Mouse (Mus musculus): Measurements from ENCODE around the gene Dock9.
"Not testable (repeated sequence)": the region's sequence is repeated elsewhere in the genome, so short reads cannot be mapped to it uniquely, and the experiment has no call there.

Gene Dock9

DNA sequence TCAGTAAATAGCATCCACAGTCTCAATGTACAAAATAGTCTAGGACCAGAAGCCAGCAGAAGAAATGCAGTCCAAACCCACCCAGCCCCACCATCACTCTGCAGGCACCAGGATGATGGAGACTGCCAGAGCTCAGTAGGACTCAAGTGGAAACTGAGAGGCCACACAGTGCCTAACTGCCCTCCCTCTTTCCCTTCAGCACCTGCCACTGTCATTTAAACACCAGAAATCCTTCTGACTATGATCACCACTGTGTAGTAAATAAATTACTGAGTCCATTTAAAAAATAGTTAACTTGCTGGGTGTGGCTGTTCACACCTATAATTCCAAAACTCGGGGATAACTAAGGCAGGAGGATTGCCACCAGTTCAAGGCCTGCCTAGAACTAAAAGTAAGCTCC is 97.6 kb downstream of the Dock9 start:
- no peak for DNase-seq (ENCODE audit: low spot score in 2 of 2)

DNA sequence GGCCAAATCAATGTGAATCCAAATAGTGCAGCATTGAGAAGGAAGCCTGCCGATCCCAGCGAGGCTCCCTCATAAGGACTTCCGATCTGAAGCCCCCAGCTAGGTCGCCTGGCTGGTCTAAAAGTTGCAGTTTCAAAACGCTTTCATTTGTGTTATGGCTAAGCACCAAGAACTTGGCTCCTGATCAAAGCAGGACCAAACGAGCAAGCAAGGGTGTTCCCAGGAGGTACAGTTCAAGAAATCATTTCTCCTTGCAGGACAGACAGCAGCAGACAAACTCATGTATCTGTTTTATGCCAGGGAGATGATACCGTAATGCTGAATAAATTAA is 99.1 kb downstream of the Dock9 start:
- DNase-seq (ENCODE audit: low spot score in 2 of 2): no peak

DNA sequence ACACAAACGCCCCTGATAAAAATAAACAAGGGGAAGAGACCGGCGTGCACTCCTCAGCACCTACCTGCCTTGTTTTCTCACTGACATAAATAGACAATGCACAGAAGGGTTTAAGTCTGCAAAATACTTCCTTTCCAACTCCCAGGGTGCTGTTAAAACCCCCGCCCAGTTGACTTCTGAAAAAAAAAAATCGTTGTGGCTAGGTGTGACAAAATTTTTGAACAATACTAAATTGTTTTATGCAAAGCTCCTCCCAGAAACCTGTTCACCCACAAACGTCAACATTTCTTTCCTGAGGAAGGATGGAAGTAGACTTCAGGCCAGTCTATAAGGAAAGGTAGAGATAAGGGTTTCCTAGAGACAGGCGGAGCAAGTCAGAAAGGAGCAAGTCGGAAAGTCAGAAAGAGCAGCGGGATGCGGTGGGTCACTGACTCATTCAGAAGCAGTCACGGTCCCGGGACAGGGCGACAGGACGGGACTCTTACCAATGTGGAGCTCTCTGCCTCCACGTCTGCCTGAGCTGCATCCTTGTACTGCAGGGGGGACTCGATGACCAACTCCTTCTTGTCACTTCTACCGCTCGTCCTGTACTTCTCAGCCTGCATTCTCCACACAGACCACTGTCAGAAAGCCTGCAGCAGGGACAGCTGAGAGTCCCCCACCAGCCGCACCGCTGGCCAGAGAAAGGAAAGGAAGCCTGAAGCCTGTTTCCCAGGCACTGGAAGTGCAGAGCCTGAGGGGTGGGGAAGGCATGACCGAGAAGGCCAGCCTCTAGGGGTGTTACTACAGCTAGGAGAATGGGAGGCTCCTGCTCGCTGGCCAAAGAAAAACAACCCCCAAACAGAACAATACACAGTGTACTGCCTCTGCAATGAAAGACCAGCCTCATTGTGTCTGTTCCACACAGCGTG is 99.7 kb downstream of the Dock9 start:
- DNase-seq (ENCODE audit: low spot score in 2 of 2): no peak

DNA sequence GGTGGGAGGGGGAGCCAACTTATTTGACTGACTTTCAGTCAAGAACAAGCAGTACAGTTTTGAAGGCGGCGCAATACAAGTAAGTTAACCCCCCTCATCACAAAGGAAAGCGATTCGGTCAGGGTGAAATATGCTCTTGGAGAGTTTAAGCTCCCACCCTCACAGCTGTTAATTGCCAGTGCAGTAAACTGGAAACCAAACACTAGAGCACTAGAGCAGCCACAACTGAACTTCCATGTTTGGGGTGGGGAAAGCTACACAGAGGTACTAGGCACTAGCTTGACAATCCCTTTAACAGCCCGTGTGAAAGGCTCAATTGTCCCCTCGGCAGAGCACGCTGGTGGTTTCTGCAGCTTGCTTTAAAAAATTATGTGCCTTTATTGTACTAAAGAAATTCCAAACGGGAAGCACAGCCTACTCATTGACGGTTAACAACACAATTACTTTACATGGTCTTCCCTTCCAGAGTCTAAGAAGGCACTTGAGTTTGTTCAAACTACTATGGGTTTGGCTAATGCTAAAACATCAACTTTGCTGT is 100.4 kb downstream of the Dock9 start:
- DNase-seq (ENCODE audit: low spot score in 2 of 2): no peak

DNA sequence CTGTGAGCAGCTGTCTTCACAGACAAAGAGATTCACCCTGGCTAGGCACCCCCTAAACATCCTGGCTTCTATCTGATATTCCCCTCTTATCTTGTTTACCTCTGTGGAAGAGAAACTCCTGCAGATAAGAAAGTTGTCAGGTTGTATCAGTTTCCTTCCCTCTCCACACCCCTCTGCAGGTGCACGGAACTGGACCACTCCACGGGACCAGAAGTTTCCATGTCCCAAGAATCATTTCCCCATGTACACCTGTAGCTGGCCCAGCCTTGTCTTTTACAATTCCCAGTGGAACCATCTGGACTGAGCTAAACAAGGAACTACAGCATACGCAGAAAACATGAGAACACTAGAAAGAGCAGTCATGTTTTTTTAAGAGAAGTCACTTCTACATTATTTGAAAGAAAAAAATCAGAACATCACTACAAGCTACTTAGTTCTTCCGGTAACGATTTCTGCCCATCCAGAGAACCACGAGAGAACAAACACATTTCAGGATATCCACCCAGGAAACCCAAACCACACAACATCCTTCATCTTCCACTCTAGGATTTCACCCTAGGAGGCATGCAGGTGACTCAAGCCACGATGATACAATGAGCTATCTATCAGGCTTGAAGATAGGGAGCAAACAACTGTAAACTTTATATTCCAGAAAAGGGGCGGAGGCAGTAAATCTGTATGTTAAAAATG is 101.1 kb downstream of the Dock9 start:
- DNase-seq (ENCODE audit: low spot score in 2 of 2): no peak

DNA sequence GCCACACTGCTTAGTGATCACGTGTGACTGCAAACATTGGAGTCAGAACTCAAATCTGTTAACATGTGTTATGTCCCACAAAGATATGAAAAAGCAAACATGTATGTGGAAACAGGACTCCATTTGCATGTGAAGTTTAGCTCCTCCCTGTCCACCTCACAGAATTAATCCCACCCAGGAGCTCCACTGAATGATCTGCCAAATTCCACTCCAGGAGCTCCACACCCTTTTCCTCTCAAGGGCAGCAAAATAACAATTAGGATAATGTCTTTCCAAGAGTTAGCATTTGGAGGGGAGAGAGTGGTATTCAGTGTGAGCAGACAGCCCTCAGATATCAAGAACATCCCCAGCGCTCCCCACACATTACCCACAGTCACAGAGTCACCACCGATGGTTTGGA is 102.9 kb downstream of the Dock9 start:
- DNase-seq (ENCODE audit: low spot score in 2 of 2): no peak

DNA sequence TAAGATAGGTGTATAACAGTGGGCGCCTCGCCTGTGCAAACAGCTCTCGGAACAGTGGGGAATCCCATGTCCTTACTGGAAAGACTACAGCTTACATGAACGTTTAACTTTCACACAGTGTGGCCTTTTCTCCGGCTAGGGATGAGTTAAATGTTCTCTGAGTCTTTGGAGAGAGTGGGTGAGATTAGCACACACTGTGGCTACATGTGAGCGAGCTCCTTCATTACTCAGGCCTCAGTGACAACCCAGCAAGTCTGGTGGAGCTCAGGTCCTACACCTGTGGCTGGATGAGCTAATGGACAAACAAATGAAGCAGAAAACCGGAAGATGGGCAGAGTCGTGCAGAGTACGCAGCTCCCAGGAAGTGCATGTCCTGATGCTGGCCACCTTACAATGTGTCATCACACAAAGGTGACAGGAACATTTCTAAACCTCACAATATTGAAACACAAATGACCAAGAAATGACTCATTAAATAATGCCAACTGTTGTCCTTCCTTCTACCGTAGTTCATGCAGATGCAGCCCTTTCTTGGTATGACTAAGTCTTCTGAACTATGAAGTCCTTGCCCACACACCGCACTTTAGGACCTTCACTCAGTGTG is 103.5 kb downstream of the Dock9 start:
- no peak for DNase-seq (ENCODE audit: low spot score in 2 of 2)

DNA sequence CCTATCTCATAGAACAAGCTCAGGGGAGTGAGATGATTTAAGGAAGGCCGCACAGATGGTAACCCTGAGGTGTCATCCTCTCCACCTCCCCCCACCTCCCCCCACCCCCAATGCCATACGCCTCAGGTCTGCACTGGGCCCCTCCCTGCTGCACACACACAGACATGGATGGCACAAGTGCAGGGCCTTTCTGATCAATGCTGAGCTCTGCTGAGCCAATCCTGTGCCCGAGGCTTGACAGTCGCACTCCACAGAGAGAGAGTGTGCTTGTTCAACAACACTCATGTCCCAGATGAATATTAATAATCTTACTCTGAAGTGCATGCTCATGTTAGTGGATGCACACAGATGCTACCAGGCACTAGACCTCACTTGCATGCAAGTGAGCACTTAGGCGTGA is 108.0 kb downstream of the Dock9 start:
- DNase-seq (ENCODE audit: low spot score in 2 of 2): not testable (repeated sequence)

DNA sequence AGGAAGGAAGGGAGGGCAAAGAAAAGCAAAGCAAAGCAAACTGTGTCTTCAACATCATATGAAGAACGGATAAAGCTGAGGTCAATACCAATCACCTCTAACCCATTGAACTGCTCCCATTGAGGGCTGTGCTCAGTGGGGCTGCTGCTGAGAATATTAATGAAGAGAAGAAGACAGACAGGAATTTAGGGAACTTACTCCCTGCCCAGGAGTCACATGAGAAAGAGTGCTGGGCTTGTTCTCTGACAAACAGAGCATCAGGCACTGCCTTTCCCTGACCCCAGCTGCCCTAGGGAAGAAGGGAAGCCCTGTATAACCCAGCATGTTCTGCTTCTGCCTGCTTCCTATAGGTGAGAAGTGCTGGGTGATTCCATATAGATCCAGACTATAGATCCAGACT is 109.5 kb downstream of the Dock9 start:
- DNase-seq (ENCODE audit: low spot score in 2 of 2): no peak

DNA sequence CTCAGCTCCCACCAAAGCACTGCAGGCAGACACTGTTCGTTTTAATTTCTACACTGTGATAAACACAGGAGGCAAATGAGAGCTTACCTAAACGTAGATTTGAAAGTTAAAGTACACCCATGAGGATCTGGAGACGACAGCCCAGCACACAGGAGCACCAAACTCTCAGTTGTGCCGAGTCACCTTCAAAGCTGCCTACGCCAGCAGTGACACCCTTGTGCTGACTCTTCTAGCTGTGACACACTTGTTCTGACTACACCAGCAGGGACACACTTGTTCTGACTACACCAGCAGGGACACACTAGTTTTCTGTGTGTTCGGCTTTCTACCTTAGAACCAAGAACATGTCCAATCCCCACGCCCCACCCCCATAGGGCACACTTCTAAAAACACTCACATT is 110.4 kb downstream of the Dock9 start:
- DNase-seq (ENCODE audit: low spot score in 2 of 2): no peak

DNA sequence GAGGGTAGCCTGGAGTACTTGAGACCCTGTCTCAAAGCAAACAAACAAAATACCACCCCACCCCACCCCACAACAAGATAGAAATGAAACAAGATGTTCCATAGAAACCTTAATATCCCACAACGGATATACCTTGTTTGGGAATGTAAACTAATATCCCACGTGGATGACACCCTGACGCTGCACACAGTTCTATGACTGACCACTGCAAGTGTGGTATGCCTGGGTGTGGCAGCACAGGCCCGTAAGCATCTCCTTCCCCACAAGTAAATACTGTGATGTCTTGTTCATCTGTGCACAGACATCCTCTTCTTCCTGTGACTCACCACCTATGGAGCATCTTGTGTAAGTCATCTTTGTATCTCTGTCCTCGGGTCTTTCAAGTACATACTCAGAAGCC is 118.7 kb downstream of the Dock9 start:
- no peak for DNase-seq (ENCODE audit: low spot score in 2 of 2)

DNA sequence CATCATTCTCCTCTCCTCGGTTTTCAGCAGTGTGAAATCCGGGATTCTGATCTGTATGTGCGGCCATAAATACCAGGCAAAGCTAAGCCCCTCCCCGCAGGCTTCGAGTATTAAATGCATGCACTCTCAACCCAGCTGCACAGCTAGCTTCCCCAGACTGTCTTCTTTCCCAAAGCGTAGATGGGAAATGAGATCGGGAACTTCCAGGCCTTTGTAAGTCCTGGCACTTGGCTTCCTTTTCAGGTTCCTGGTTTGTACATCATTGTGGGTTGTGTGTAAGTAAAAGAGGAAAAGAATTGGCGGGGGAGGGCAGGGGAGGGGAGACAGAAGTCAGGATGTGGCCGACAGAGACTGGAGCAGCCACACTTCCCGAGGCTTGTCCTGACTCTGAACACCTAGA is 119.2 kb downstream of the Dock9 start:
- no peak for DNase-seq (ENCODE audit: low spot score in 2 of 2)

DNA sequence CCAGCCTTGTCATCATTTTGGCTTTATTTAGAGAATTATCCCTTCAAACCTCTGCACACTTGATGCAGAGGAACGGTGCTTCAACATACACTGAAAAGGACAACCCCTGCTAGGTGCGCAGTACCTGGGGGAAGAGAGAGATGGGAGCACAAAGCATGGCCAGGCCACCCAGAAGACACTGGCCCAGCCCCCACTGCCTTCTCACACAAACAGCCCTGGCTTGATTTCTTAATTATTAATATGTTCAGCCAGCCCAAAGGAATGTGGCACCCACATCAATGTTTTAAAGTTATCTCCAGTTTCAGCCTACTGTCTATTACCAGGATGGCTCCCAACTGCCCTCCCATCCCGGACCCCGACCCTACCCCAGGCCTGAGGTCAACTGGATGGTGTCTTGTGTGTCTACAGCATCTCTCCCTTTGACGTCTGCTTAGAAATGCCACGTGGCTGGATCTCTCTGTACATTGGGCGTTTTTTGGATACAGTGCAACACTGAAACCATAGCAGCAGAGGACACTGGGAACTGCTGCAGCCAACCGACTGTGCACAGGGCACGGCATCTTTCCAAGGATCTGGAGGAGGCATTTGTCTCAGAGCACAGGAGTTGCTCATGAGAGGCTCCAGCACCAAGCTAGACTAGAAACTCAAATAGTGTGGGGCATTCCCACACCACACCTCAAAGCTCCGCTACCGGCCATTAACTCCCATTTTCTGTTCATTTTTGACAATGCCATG is 120.9 kb downstream of the Dock9 start:
- DNase-seq (ENCODE audit: low spot score in 2 of 2): no peak

DNA sequence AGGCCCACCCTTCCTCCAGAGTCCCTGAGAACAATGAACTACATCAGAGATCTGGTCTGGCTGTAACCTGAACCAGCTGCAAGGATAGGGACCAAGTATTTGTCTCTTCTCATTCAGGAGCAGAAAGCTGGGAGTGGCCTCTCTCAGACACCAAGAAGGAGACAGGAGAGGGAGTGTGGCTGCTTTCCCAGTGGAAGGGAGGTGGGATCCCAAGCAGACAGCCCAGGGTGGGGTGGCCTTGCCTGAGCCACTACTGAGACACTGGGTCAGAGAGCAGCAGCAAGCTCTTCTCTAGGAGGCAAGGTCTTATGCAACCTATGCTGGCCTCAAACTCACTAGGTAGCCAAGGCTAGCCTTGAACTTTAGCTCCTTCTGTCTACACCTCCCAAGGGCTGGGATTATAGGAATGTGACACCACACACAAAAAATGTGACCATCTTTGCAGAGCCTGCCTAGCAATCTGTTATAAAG is 121.5 kb downstream of the Dock9 start:
- no peak for DNase-seq (ENCODE audit: low spot score in 2 of 2)

DNA sequence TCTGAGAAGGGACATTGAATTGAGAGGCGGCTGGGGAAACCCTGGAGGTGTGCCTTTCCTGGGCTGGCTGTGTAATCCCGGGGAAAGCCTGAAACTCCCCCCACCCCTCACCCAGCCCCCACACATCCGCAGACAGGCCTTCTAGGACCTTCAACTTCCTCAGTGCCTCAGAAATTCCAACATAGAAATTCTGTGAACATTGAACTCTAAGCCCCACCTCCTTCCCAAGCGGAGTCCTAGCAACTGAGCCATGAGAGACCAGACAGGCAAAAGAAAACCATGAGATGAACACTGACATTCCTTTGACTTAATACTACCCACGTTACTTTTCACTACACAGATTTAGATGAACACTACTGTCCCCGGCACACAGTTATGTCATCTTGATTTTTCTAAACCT is 122.1 kb downstream of the Dock9 start:
- DNase-seq (ENCODE audit: low spot score in 2 of 2): no peak

DNA sequence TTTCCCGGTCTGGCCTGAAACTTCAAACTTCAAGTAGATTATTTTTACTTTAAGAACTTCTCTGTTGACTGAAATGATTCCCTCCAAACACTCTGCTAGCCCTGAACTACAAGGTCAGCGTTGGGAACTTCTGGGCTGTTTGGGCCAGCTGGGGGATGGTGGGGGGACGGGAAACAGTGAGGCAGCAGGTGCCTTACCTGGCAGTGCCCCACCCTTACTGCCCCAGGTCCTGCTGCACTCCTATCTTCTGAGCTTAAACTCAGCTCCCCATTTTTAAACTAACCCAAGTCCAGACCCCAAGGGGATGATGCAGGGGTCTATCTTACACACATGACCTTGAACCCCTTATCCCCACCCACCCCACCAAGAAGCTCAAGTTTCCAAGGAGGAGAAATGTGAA is 122.5 kb downstream of the Dock9 start:
- DNase-seq (ENCODE audit: low spot score in 2 of 2): no peak

DNA sequence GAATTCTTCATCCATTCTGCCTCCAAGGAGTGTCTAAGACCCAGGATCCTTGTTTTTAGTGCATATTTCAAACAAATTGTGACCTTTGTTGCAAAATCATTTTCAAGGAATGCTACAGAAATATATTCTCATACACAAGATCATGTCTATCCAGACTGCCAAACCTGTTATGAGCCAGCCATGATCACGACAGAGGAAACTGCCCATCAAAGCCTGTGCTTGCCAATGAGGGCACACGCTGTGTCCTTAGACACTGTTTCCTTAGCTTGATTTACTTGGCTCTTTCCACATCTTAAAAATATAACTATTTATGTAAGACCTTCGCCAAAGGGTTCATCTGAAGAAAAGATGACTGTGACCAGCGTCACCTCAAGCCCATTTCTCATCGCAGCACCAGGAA is 127.6 kb downstream of the Dock9 start:
- DNase-seq (ENCODE audit: low spot score in 2 of 2): no peak

DNA sequence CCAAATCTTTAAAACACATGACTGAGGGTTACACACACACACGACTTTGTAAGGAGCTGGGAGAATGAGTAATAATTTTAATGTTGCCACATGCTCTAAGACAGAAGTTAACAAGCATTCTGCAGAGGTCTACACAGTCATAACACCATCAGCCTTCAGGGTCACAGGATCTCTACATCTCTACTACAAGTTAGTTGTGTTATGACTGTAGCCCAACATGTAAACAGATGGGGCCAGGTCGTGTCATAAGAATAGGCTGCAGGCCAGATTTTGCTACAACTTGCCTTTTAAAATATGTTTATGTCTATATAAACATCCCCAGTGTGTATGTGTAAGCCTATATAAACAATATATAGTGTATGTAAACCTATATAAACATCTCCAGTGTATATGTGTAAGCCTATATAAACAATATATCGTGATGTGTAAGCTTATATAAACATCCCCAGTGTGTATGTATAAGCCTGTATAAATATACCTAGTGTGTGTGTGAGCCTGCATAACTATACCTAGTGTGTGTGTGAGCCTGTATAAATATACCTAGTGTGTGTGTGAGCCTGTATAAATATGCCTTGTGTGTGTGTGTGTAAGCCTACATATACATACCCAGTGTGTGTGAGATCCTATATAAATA is 130.9 kb downstream of the Dock9 start:
- no peak for DNase-seq (ENCODE audit: low spot score in 2 of 2)

DNA sequence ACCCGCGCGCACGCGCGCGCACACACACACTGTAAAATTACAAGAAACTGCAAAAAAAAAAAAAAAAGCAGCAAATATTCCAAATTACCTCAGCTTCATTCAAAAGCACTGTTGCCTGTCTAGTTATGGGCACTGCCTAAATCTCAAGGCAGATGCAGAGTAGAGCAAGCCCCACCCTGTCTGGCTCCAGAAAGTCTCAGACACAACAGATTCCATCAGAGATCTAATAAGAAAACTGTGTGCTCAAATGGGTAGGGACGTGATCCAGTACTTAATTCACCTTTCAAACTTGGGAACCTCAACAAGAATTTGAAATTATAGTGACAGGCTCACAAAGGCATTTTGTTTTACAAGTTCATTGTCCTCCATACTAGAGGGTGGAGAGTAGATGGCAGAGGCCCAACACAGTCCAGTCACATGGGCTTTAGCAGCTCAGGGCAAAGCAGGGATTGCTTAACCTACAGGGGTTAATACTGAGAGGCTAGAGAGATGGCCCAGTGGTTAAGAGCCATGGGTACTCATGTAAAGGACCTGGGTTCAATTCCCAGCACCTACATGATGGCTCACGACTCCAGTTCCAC is 131.9 kb downstream of the Dock9 start:
- DNase-seq (ENCODE audit: low spot score in 2 of 2): no peak

DNA sequence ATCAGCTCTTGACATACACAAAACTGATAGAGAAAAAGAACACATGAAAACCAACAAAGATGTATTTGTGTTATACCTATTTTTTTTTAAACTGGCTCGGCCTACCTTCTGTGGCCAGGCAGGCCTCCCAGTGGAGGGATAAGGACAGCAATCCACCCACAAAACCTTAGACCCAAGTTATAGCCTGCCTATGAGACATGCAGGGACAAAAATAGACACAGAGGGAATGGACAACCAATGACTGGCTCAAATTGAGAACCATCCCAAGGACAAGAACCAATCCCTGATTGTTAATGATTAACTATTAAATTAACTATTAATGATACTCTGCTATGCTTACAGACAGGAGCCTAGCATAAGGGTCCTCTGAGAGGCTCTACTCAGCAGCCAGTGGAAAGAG is 133.7 kb downstream of the Dock9 start:
- no peak for DNase-seq (ENCODE audit: low spot score in 2 of 2)

DNA sequence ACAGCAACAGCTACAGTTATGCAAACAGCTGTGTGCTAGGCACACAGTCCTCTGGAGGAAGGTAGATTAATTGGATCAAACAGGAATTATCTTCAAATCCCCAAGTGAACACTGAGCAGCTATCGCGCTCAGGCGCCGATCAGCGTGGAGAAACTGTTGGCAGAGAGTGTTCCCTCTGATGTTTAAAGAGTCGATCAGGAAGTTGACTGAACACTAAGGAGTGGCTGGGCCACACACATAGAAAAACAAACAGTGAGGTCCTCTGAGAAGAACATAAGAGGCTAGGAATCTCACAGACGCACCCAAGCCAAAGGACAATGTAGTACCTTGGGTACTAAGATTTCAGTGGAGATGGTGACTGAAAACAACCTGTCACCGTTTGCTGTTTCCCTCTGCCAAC is 136.7 kb downstream of the Dock9 start:
- DNase-seq (ENCODE audit: low spot score in 2 of 2): no peak

Data from spleen, postnatal 14 days (tissue).